Mouse (Mus musculus) heart, postnatal 0 days (tissue): Measurements from ENCODE around the gene Arhgef12. TPM values are rescaled to one million over a fixed set of nuclear protein-coding genes. Genes with fewer than 3 reads are reported as not detected.
A peak's percentile ranks its signal among the peaks of the same experiment; 100 is the strongest.

ENCODE experiments used
- ATAC-seq: fragments of 200-750 bp; cut with Nextera tagmentation; 2 replicates; pipeline ENCODE4 v1.8.0; 2017; ENCODE audit warnings: low read depth, moderate number of reproducible peaks, moderate library complexity; ENCODE audit not compliant: insufficient read depth
- DNase-seq: peaks from one replicate; pipeline ENCODE4 v3.0.0-alpha.2; 2016; ENCODE audit warnings: low spot score
- H3K27ac ChIP-seq: fragments of 300-500 bp; sonication (generic); 2 replicates; pipeline ENCODE4 v1.5.1; 2014; ENCODE audit warnings: low read depth, mild to moderate bottlenecking
- H3K27me3 ChIP-seq: fragments of 300-500 bp; sonication (generic); 2 replicates; pipeline ENCODE4 v1.6.1; 2014; ENCODE audit warnings: low read length, mixed read lengths; ENCODE audit not compliant: control insufficient read depth, insufficient read depth
- H3K36me3 ChIP-seq: fragments of 300-500 bp; sonication (generic); replicated peaks from 2 replicates; pipeline ENCODE4 v1.6.1; 2014; ENCODE audit warnings: low read length, mixed read lengths; ENCODE audit not compliant: control insufficient read depth, insufficient read depth
- H3K4me1 ChIP-seq: fragments of 300-500 bp; sonication (generic); 2 replicates; pipeline ENCODE4 v1.6.1; 2014; ENCODE audit warnings: antibody characterized with exemption; ENCODE audit not compliant: control insufficient read depth, insufficient read depth
- H3K4me2 ChIP-seq: fragments of 300-500 bp; sonication (generic); 2 replicates; pipeline ENCODE4 v1.6.1; 2014; ENCODE audit warnings: low read depth, mild to moderate bottlenecking, low read length, moderate library complexity
- H3K4me3 ChIP-seq: fragments of 300-500 bp; sonication (generic); 2 replicates; pipeline ENCODE4 v1.5.1; 2014; ENCODE audit warnings: low read depth, low read length
- H3K9ac ChIP-seq: fragments of 300-500 bp; sonication (generic); replicated peaks from 2 replicates; pipeline ENCODE4 v1.6.1; 2014; ENCODE audit warnings: low read depth, low read length, mixed read lengths
- H3K9me3 ChIP-seq: fragments of 300-500 bp; sonication (generic); replicated peaks from 2 replicates; pipeline ENCODE4 v1.6.1; 2016; ENCODE audit warnings: low read length; ENCODE audit not compliant: control insufficient read depth
- CTCF ChIP-seq: IDR thresholded peaks from 2 replicates; pipeline ENCODE4 v1.5.1; 2016; ENCODE audit warnings: antibody characterized with exemption, control low read depth, low read depth
- EP300 ChIP-seq: IDR thresholded peaks from 2 replicates; pipeline ENCODE4 v1.6.1; 2016; ENCODE audit warnings: antibody characterized with exemption, low read depth
- WGBS: fragments of 180-500 bp; shearing (Covaris S2); extraction: QIAGEN DNeasy Blood & Tissue Kit; methylation state at CpG from one replicate; pipeline ENCODE4 v1.1.7; 2014; 5-methylcytosine and 5-hydroxymethylcytosine counted together
- polyA plus RNA-seq: library from polyadenylated mRNA; unstranded; fragments of >200 nt; fragmentation: Nextera tagmentation; extraction: Ambion mirVana; gene quantifications from 2 replicates; pipeline ENCODE4 v1.2.1, GENCODE M21; 2015
- total RNA-seq: library from RNA; depleted of rRNA; stranded (reverse); fragments of >200 nt; gene quantifications from 2 replicates; pipeline ENCODE4 v1.2.3, GENCODE M21; 2014; ENCODE audit warnings: low replicate concordance

The Arhgef12 gene
- total and polyA plus RNA-seq, 2 experiments from 2014 or later: 10.3 to 57.3 TPM

DNA sequence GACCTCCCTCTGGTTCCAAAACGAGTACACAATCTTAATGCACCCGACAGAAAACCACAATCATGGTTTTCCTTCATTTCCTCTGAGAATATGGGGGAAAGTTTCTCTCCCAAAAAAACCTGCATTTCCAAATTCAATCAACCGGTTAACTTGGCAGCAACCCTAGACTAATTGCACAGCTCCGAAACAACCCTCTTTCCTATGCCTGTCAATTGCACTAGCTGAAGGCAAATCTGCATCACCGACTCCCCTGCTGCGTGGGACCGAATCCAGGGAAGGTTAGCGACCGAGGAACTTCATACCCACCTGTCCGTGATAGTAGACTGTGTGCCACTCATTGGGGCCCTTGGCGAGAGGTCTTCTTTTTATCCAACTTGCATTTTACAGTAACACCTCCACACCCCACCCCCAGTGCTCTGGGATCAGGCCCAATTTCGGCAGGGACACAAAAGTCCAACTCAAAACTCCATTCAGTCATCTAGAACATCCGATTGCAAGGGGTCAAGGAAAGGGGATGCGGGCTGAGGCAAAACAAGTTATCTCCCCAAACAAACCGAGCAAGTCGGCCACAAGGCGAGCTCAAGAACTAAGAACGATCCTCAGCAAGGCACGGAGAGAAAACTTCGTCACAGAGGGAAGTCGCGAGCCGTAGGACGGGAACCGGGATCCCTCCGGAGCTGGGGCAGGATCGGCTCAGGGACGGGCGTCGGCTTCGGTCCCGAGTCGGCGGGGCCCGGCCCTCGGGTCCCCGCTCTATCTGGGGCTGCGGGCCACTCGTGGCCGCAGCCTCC is 2.0 kb downstream of the Arhgef12 start:
- Histone ChIP-seq H3K36me3 (no peaks in the 10 kb centered on the region), H3K4me2 (peak overlapping the region; percentile 82), H3K9ac (peak overlapping the region; percentile 95), H3K27ac (peak overlapping the region; percentile 97), H3K9me3 (no peaks in the 10 kb centered on the region), H3K4me3 (peak overlapping the region; percentile 92), H3K27me3 (no peaks in the 10 kb centered on the region), H3K4me1 (peaks cover 28% of the 10 kb centered on the region)
- TF ChIP-seq CTCF (no peak), EP300 (no peak)
- WGBS: under 1% methylated on average over 40 of the region's 40 CpGs
- ATAC-seq (no peak), DNase-seq (peak; percentile 40)

DNA sequence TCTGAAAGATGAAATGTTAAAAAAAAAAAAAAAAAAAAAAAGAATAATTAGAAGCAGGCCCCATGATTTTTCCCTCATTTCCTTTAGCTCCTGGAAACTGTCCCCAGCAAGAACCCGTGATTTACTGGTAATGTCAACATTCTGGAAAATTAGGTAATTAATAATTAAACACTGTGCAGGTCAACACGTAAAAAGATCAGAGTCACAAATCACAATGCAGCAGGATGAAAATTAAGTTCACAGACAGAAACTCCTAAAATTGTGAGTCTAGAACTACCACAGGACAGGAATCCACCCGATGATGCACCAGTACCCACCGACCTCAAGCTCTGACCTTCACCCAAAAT is 2.5 kb downstream of the Arhgef12 start:
- no peak for TF ChIP-seq EP300
- no peak for TF ChIP-seq CTCF
- Histone ChIP-seq H3K4me2 (peak overlapping the region; percentile 82), H3K9ac (peak overlapping the region; percentile 95), H3K36me3 (no peaks in the 10 kb centered on the region), H3K4me1 (peaks cover 28% of the 10 kb centered on the region), H3K27me3 (no peaks in the 10 kb centered on the region), H3K4me3 (peak overlapping the region; percentile 92), H3K9me3 (no peaks in the 10 kb centered on the region), H3K27ac (peak overlapping the region; percentile 97)
- ATAC-seq (no peak), DNase-seq (peak; percentile 32)
- WGBS: 3% methylated on average over 4 of the region's 4 CpGs

DNA sequence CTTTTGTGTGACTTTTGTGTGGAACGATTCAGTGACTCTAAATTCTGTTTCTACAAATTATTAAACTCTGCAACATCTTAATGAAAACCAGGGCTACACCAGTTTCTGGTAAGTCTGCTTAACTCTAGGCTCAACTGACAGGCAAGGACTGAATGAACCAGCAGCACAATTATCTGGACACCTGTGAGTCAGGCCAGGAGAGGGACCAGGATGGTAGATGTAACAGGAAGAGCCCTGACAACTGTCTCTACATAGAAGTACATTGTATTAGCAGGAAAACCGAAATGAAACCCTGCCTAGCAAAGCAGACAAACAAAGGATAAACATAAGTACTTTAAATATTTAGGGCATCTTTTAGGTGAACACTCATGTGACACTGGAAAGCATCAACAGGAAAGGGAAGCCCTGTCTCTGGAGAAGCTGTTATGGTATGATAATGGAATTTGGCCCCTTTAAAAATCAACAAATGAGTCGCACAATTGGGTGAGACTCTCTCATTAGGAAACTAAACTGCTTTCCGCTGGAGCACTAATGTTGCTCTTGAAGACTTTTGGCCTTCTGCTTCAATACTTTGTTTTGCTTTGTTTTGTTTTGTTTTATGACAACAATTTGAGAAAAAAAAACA is 3.3 kb downstream of the Arhgef12 start:
- no peak for ATAC-seq
- Histone ChIP-seq H3K4me2 (peak overlapping the region; percentile 82), H3K9me3 (no peaks in the 10 kb centered on the region), H3K27me3 (no peaks in the 10 kb centered on the region), H3K9ac (peak overlapping the region; percentile 95; the same call in 1 of the 2 replicates), H3K4me3 (peak overlapping the region; percentile 92), H3K36me3 (no peaks in the 10 kb centered on the region), H3K4me1 (peaks cover 30% of the 10 kb centered on the region), H3K27ac (peak overlapping the region; percentile 97)
- WGBS: 13% methylated on average over 4 of the region's 4 CpGs
- TF ChIP-seq EP300 (no peak), CTCF (no peak)
- DNase-seq: peak; percentile 25

DNA sequence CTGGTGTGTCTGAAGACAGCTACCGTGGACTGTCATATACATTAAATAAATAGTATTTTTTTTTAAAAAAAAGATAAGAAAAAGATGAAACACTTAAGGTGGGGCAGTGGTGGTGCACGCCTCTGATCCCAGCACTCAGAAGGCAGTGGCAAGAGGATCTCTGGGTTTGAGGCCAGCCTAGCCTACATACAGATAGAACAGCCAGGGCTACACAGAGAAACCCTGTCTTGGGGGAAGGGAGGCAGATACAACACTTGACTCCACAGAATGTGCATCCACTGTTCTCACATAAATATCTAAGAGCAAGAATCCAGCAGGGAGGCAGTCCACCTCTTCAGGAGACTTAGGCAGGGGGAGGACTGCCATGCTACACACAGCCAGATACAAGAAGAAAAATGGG is 4.1 kb downstream of the Arhgef12 start:
- no peak for ATAC-seq
- peak overlapping the region; percentile 92 for H3K4me3 ChIP-seq
- H3K27ac ChIP-seq: peak overlapping the region; percentile 65; the same call in 1 of the 2 replicates
- TF ChIP-seq EP300 (no peak), CTCF (no peak)
- H3K4me2 ChIP-seq: peak overlapping the region; percentile 82
- 84% methylated on average over 2 of the region's 2 CpGs for WGBS
- peak overlapping the region; percentile 40; the same call in 1 of the 2 replicates for H3K9ac ChIP-seq
- H3K27me3 ChIP-seq: no peaks in the 10 kb centered on the region
- H3K36me3 ChIP-seq: no peaks in the 10 kb centered on the region
- H3K9me3 ChIP-seq: no peaks in the 10 kb centered on the region
- peaks cover 31% of the 10 kb centered on the region for H3K4me1 ChIP-seq
- DNase-seq: no peak

DNA sequence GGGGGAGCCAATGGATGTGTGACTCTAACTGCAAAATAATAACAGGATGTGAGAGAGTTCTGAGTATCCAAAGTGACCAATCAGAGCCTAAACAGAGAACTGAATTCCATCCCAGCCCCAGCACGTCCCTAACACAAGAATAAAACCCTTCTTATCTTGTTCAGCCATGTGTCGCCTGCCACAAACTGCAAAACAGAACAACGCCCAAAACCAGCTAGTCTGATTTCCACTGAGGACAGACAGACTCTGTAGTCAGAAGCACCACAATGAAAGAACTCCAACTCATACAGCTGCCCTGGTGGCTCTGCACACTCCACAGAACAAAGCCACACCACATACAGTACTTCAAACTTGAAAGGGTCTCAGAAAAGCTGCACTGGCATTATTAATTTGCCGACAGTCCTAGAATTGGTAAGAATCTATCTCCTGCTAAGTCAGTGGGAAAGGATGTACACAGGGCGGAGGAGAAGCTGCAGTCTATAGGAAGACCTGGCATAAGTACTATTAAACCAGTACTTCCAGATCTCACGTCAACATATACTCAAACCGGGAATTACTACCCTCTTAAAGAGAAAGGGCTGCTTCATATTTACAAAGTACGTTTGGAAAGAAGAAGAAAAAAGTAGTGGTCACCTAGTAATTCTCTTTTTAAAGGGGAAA is 5.0 kb downstream of the Arhgef12 start:
- DNase-seq: peak; percentile 63
- Histone ChIP-seq H3K36me3 (no peaks in the 10 kb centered on the region), H3K4me3 (peak overlapping the region; percentile 92), H3K9ac (0 out of 2 replicates have a peak overlapping the region, but pooled peaks have one; percentile 21), H3K27ac (peak overlapping the region; percentile 65), H3K4me2 (peak overlapping the region; percentile 82), H3K27me3 (no peaks in the 10 kb centered on the region), H3K9me3 (no peaks in the 10 kb centered on the region), H3K4me1 (peaks cover 31% of the 10 kb centered on the region)
- TF ChIP-seq CTCF (no peak), EP300 (no peak)
- ATAC-seq: no peak
- 25% methylated on average over 8 of the region's 8 CpGs for WGBS
